Mouse (Mus musculus) left cerebral cortex, postnatal 4 days (tissue): Measurements from ENCODE around the gene Svbp. TPM values are rescaled to one million over a fixed set of nuclear protein-coding genes. Genes with fewer than 3 reads are reported as not detected.

ENCODE experiments used
- DNase-seq: peaks from one replicate; pipeline ENCODE4 v3.0.0-alpha.2; 2022
- intact Hi-C: fragments of 180-260 bp; cut with DNase I; formaldehyde crosslinking; loops from one replicate; pipeline ENCODE4 v1.15.1; 2025
- total RNA-seq, 2 experiments: library from RNA; stranded (reverse); gene quantifications; 2 replicates each; pipeline ENCODE4 v1.2.3; 2021

The Svbp gene
- total RNA-seq, 2 experiments from 2014 or later: 72.9 to 79.6 TPM

DNA sequence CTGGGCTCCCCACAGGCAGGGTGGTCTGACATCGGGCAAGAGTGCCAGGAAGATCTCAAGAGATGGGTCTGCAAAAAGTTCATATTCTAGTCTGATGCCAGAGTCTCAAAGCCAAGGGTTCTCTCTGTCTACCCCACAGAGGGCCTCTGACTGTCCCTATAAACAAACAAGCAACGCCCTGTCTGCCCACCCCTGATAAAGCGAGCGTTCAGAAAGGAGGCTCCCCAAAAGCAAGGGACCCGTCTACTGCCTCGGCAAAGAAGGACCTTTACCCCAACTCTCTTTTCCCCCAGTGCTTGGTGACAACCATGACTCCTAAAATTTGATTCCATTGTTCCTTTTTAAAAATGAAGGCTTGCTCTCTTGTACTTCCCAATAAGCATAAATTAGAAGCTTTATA, 5.2 kb upstream of the Svbp start, which contains the start of gene Ermap:
Gene Ermap (minus strand): TSS at position 148 of the 400 bp plus-strand sequence.
- DNase-seq: no peak
- intact Hi-C loops: no loop called here

DNA sequence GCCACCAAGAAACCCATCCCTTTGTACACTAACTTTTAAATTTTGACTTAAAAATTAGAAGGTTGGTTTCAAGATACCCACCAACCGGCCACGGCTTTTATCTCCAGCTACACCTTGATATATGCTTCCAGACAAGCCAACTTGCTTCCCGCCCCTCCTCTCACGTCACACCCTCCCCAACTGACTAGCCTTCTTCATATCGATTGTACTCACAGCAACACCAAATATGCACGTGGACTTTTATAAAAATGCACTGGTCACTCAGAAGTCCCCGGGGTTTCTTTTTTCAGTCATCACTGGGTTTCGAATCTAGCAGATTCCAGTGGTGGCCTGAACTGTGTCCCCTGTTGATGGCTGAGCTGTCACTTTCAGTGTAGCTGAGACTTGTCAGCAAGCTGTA, 4.5 kb upstream of the Svbp start:
- intact Hi-C loops: no loop called here

DNA sequence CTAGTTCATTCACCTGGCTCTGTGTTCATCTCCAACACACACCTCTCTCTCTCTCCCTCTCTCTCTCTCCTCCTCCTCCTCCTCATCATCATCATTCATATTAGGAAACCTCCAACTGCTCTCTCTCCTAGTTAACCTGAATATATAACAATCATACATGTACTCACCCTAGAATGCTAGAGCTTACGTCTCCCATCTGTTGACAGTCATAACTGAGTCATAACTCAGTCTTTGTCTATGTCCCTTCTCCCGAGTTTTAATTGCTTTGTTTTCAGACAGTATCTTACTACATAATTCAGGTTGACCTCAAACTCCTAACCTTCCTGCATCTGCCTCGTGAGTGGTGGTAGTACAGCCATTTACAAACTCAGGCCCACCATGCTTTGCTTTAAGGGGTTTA, 3.8 kb upstream of the Svbp start:
- intact Hi-C loops: no loop called here
- no peak for DNase-seq

More for the DNA sequence above, 4.5 kb upstream of the Svbp start:
- no peak for DNase-seq

DNA sequence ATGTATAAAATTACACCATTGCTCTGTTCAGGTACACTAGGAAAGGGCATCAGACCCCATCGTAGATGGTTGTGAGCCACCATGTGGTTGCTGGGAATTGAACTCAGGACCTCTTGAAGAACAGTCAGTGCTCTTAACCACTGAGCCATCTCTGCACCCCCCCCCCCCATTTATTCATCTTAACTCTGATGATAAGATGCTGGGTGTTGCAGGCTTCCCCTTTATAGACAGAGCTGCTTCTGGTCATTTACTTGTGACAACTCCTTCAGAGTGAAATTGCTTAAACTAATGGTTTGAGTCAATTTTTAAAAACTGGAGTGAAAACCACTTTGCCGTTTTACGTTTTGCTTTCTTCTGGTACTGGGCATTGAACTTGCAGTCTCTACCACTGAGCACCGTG, 2.3 kb upstream of the Svbp start:
- intact Hi-C loops: no loop called here
- no peak for DNase-seq

DNA sequence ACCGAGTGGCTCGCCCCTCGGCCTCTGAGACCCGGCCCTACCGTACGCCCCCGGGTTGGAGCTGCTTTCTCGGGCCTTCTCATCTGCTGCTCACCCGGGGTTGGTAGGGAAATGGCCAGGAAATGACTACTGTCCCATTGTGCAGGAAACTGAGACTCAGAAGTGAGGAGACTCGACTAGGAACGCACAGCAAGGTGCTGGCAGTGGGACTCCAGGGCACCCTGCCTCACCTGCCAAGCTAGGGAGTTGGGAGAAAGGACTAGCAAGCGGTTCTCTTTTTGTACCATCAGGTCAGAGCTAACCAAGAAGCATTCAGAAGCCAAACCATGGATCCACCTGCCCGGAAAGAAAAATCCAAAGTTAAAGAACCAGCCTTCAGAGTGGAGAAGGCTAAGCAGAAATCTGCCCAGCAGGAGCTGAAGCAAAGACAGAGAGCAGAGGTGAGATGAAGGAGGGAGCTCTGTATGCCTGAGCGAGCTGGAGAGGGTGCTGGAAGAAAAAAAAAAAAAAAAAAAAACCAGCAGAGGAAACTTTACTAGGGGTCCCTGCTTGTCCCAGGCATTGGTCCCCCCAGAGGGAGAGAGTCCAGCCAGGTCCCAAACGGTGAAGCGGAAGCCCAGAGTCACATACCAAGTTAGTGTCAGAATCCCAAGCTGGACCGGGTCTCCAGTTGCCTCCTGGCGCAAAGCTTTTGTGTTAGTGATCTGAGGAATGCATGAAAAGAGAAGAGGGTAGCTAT, 645 bp downstream of the Svbp start:
- intact Hi-C loops: no loop called here
- no peak for DNase-seq

DNA sequence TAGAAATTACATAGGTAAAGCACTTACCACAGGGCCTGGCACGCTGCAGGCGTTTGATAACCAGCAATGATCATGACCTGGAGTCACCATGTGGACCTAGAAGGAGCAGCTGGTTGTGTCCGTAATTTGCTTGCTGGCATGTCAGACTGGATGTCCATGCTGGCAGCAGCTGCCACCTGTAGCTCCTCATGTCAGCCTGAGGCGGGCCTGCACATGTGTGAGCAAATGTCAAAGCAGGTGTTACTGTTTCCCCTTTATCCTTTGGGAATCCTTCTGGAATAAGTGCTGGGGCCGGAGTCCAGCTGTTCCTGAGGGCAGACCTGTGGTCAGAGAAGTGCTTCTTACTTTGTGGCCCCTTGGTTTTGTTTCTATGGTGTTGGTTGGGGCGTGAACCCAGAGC, 3.0 kb downstream of the Svbp start:
- no peak for DNase-seq
- intact Hi-C loops: no loop called here

DNA sequence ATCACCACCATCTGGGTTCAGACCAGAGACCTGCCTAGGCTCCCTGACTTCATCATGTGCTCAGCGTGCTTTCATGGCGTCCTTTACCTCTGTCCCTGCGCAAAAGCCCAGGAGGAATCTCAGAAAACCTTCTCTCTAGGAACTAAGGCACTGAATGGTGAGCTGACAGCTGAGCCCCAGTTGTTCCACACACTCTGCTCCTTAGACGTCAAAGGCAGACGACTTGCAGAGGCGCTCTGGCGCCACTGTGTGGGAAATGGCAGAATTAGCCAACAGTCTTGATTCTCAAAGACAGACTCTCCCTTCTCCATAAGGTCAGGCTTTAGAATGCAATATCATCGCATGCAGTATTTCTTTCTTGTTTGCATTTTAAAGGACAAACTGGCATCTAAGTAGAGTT, 9.6 kb downstream of the Svbp start:
- intact Hi-C loops: no loop called here

DNA sequence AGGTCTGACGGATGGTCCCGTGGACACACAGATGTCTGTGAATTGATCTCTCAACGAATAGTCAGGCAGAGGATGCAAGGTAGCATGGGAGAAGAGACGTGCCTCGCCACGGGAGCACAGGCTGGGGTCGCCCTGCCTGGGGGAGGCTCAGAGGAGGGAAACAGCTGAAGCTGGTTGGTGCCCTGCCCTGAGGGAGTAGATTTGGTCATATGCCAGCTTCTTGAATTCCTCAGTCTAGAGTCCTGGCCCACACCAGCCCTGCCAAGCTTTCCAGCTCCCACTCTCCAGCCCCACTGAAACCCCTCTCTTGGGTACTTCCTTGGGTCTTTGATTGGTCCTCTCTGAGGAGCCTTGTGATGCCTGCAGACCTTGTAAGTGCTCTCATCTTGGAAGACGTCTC, 21.6 kb downstream of the Svbp start:
- intact Hi-C loops: no loop called here

More for the DNA sequence above, 9.6 kb downstream of the Svbp start:
- peak; percentile 64 for DNase-seq

DNA sequence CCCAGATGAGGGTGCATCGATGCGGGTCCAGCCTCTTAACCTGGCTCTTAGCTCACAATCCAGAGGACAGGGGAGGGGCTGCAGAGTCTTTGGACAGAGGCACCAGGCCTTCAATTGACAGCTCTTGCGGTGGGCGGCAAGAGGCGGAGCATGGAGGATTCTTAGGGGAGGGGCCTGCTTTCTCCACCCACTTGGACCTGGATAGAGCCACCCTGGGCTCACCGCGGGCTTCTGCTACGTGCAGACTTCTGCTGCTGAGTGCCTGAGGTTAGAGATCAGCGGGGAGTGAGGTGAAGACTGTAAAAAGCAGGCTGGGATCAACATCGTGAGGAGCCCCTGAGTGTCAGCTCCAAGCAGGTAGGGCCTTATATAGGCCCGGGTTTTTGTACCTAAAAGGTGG, 23.1 kb downstream of the Svbp start, which contains the start of gene Tmem269:
Gene Tmem269 (minus strand): TSS at position 49 of the 400 bp plus-strand sequence.
- intact Hi-C loops: no loop called here
- DNase-seq: no peak

More for the DNA sequence above, 21.6 kb downstream of the Svbp start:
- DNase-seq: no peak

DNA sequence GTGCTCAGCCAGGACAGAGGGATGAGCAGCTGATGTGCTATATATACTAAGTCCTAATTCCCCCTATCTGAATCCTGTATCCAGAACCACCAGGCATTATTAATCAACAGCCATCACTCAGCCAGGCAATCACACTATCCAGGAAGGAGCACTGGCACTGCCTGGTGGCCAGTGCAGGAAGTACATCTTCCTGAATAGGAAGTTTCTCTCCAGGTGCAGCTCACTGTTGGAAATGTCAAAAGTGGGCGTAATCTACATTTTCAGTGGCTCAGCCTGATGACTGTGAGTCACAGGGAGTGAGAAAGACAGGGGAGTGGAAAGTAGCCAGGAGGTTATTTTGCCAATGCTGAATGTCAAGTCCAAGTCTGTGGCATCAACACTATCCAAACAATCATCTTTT, 28.6 kb downstream of the Svbp start:
- intact Hi-C loops: no loop called here
- DNase-seq: no peak

DNA sequence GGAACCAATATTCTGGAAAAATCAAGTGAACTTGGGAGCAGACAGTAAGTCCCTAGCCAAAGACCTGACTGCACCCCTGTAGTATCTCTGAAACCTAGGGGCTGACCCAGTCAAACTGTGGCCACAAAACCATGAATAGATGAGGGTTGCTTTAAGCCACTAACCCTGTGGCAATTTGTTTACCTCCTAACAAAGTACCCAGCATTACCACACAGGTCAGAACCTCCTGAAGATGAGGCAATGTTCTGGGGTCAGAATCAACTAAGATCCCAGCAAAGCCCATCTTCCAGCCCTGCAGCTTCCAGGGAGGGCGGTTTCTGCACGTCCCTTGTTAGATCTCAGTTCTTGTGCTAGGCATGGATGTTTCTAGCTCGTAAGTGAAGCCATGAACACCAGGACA, 29.4 kb downstream of the Svbp start:
- no peak for DNase-seq
- intact Hi-C loops: no loop called here

DNA sequence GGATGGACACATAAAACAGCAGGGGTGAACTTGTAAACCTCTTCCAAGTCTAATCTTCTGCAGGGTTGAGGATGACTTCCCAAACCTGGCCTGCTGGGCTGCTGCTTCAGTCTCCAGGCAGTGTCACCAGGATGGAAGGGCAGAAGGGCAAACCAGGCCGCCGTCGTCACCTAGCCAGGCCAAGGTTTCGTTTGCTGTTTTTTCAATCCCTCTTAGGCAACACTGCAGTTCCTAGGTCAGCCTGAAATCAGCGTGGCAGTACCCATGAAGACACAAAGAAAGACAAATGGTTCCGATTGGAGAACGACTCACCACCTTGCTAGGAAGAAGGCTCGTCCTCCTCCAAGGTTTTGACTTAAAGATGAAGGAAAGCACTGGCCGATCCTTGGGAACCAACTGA, 30.6 kb downstream of the Svbp start:
- no peak for DNase-seq
- intact Hi-C loops: no loop called here

DNA sequence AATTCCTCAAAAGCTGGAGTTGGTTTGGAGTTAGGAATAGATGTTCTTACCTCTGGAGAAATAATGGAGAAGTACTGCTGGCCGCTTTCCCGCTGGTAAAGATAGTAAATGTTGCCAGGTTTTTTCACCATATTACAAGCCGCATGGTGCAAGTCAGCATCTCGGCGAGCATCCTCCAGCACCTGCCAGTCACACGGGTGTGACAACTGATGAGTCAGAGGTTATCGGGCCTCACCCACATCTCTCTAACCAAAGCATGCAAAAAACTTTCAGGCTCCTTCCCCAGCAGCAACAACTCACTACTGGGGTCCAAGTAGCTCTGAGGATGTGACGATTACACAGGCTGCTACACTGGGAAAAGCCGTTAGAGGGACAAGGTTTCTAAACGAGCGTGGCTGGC, 31.6 kb downstream of the Svbp start:
- intact Hi-C loops: no loop called here

DNA sequence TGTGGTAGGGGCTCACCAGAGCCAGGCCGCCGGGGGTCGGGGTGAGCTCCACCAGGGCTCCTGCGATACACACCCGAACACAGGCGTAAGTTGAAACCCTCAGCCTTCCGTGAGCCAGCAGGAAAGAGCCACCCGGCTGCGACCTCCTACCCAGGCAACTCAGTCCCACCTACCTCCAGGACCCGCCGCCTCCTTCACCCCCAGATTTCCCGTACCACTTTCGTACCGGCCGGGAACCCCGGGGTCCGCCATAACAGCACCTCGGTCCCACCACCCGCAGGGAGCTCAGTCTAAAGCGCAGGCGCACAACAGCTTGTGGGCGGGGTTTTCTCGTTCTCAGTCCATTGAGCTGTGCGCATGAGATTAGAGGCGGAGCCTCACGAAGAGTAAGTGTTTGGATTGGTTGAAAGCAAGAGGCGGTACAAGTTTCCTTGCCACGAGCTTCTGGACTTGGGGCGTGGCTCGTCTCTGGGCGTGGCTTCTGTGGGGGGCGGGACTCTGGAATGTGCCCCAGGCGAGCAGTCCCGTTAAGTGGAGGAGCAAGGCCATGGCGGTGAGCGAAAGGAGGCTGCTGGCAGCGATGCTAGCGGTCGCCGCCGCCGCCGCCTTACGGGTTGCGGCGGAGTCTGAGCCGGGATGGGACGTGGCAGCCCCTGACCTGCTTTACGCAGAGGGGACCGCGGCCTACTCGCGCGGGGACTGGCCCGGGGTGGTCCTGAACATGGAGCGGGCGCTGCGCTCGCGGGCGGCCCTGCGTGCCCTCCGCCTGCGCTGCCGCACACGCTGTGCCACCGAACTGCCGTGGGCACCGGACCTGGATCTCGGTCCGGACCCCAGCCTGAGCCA, 37.5 kb downstream of the Svbp start, which contains the start of the genes AU022252 and P3h1:
Gene AU022252 (minus strand): TSS at position 303 of the 846 bp plus-strand sequence.
Gene P3h1 (plus strand): TSS at position 506 of the 846 bp plus-strand sequence.
- peak; percentile 98 for DNase-seq
- intact Hi-C loops: no loop called here

More for the DNA sequence above, 31.6 kb downstream of the Svbp start:
- DNase-seq: no peak

DNA sequence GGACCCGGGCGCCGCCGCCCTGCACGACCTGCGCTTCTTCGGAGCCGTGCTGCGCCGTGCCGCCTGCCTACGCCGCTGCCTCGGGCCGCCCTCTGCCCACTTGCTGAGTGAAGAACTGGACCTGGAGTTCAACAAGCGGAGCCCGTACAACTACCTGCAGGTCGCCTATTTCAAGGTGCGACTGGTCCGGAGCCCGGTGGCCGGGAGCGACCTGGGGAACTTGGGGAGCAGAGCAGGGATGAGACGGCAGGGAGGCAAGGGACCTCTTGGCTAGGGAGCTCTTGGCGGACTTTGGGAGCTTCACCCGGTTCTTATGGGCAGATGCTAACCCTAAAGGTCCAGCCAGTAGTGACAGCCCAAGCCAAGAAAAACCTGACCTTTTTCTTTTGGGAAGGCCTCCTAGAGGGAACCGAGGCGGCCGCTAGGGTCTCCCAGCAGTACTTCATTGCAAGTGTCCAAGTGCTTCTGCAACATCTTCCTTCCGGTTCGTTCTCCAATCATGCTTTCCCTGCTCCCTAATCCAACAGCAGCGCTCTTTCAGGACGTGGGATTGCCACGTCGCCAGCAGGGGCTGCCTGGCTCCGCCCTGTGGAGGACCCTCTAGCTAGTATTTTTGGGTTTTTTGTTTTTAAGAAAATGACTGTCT, 38.3 kb downstream of the Svbp start:
- intact Hi-C loops: no loop called here
- DNase-seq: peak; percentile 48

DNA sequence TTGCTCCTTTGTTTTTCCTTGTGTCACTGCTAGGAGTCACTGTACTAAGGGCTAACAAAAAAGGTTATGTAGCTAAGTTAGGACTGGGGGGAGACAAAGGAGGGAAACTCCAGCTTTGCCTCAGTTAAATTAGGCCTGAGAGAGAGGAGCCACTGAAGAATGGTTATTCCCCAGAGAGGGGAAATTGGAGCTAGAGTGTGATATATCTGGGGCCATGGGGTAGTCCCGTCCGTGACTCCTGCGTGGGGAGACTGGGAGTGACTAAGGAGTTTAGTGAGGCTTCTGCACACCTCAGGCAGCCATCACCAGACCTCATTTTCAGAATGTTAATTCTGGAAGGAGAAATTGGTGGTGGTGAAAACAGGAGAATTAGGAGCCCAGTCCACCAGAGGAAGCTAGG, 39.2 kb downstream of the Svbp start:
- intact Hi-C loops: no loop called here
- DNase-seq: no peak

DNA sequence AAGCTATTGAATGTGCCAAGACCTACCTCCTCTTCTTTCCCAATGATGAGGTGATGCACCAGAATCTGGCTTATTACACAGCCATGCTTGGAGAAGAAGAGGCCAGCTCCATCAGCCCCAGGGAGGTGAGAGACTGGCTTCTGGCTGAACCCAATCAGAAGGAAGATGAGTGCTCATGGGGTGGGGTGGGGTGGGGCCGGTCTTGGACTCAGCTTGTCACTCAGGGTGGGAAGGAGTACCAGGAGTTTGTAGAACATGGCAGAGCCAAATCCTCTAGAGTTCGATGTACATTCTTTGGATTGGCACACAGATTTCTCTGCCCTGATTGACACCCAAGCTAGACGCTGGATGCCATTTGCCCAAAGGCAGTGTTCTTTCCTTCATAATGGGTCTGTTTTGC, 43.6 kb downstream of the Svbp start:
- DNase-seq: no peak

DNA sequence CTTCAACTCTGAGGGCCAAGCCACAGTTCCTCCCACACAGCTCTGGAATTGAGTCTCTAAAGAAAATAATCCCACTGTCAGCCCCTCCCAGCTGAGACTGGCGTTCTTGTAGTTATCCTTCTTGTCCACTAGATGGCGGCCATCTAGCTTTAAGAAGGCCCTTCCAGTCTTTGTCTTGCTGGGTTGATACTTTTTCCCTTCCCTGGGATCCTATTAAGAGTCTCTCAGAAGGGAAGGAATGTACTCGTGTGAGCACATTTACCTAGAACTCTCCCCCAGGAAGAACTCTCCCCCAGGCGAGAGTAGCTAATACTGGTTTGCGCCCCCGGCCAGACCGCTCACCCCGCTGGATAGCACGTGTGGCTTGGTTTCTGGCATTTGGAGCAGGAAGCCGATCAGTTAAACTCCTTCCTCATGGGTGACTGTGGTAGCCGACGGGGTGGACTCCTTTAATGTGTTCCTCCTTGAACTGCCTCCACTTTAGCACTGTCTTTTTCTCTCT, 44.1 kb downstream of the Svbp start:
- intact Hi-C loops: no loop called here

More for the DNA sequence above, 43.6 kb downstream of the Svbp start:
- intact Hi-C loops: no loop called here

DNA sequence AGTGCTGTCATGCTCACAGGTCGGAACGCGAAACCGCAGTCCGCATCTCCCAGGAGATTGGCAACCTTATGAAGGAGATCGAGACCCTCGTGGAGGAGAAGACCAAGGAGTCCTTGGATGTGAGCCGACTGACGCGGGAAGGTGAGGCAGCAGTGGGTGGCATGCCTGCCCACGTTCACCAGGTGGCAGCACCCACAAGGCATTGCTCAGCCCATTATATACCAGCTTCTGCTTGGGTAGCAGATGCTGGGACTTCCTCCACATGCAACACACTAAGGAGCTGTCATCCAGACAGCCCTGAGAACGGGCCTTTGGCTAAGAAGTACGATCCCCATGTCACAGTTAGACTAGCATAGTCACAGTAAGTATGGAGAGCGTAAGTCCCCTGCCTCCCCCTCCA, 46.6 kb downstream of the Svbp start:
- intact Hi-C loops: no loop called here
- DNase-seq: peak; percentile 51

More for the DNA sequence above, 44.1 kb downstream of the Svbp start:
- no peak for DNase-seq

DNA sequence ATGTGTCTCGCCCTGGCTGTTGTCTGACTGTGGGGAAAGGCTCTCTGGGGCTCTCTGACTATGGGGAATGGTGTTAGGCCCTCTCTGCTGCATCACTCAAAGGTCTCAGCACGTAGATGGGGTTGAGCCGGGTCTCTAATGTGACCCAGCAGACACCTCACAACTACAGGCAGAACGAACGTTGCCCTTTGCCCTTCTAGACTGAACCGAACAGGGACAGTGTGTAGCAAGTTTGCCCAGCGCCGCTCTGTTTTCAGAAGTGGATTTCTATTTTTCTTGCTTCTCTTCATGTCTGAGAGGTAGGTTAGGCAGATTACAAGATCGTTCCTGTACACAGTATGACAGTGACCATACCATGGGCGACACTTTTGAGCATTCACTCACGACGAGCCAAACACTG, 47.5 kb downstream of the Svbp start:
- intact Hi-C loops: no loop called here
- no peak for DNase-seq
